15 mouse cellular contexts compared by ENCODE assay signal in genomic region chr6:72475221-72475985, GRCm38 (mm10). TPM values are rescaled to one million over a fixed set of nuclear protein-coding genes. Genes with fewer than 3 reads are reported as not detected.
A peak's percentile ranks its signal among the peaks of the same experiment; 100 is the strongest.
DNase-seq lines count a peak whose midpoint lies in the region; TF ChIP-seq lines count a peak whose summit lies in the region.
"Had no signal": no experiment of that assay in that cellular context is flagged by ENCODE, and none has a peak within 500 bp of the region (broad histone marks: within the 10 kb centered on the region; RNA-seq: fewer than 3 reads in every experiment).

No protein-coding gene starts in this region.

- 74% methylated on average over 4 of the region's 4 CpGs for WGBS in lung, adult 2 months

- intact Hi-C loops in gastrocnemius, adult 2 months (cut with DNase I): no loop called here
- intact Hi-C loops in gastrocnemius, postnatal 14 days (cut with DNase I; ENCODE audit: low total_unique reads): no loop called here

- DNase-seq in gastrocnemius, adult 2 months: no peak
- DNase-seq in gastrocnemius, postnatal 14 days: no peak
- peak; percentile 26 for DNase-seq in lung, postnatal 36 days
- DNase-seq in lung, adult 2 months: no peak
- DNase-seq in layer of hippocampus, adult 8-10 months (ENCODE audit: low spot score in 2 of 2): peak; percentile 51 to 52
- peak; percentile 36 to 42 for DNase-seq in right cerebral cortex, postnatal 36 days (ENCODE audit: low spot score in 2 of 2)
- no peak for DNase-seq in thymus, postnatal 10 days (ENCODE audit: low spot score in 2 of 2)
- no peak for DNase-seq in lung, postnatal 25 days (ENCODE audit: low spot score)
- DNase-seq: thymus, postnatal 4 days had no signal

- no peak for TF ChIP-seq CTCF in gastrocnemius, adult 2 months (IDR thresholded peaks at IDR 0.05)
- no peak for TF ChIP-seq CTCF in lung, adult 2 months (IDR thresholded peaks at IDR 0.05; ENCODE audit: insufficient read depth, low read length)

- no peak overlapping the region for H3K4me3 ChIP-seq in gastrocnemius, adult 2 months
- no peak overlapping the region for H3K4me3 ChIP-seq in lung, adult 2 months (replicated peaks; ENCODE audit: extremely low read depth, low read depth, low read length)
- H3K4me3 ChIP-seq: embryonic facial prominence, embryonic 15.5 days; limb, embryonic 12.5 days; midbrain, embryonic 12.5 days had no signal

- peak overlapping the region; percentile 93 for H3K27ac ChIP-seq in gastrocnemius, adult 2 months
- H3K27ac ChIP-seq: embryonic facial prominence, embryonic 15.5 days; limb, embryonic 12.5 days; midbrain, embryonic 12.5 days had no signal

- no peak for TF ChIP-seq POLR2A in lung, adult 2 months (IDR thresholded peaks at IDR 0.05; ENCODE audit: borderline replicate concordance, extremely low read depth, low read depth, low read length)

- peaks cover 6% of the 10 kb centered on the region for H3K4me1 ChIP-seq in lung, adult 2 months (ENCODE audit: control insufficient read depth, insufficient read depth, low read length)
- H3K4me1 ChIP-seq: midbrain, embryonic 12.5 days had no signal

RNA-seq across cellular contexts. Expression of gene Mat2a, which starts 36.0 kb away (rescaled TPM):
- 100 to 1,000 TPM; 130 to 164 TPM for total RNA-seq in gastrocnemius, adult 2 months (2021)
- 100 to 1,000 TPM; 202 to 277 TPM for total RNA-seq in gastrocnemius, postnatal 14 days (2021)
- 90.3 and 94.6 TPM in 2 replicates for polyA plus RNA-seq in lung, adult 2 months (2012; rRNA removed)
- total RNA-seq in layer of hippocampus, adult 8-10 months (2022): 100 to 1,000 TPM; 176 to 184 (median 179) TPM

RNA-seq across cellular contexts. Expression of gene Sh2d6, which starts 46.1 kb away (rescaled TPM):
- total RNA-seq in gastrocnemius, adult 2 months (2021): under 1 TPM; 0.59 to 0.99 TPM
- total RNA-seq in gastrocnemius, postnatal 14 days (2021): under 1 TPM; 0.78 to 0.98 TPM
- 0.19 and 0.32 TPM in 2 replicates for polyA plus RNA-seq in lung, adult 2 months (2012; rRNA removed)
- total RNA-seq in layer of hippocampus, adult 8-10 months (2022): 1 to 10 TPM in 2 of 4 experiments, under 1 TPM in 2; 0.47 to 1.8 (median 1.3) TPM
- total RNA-seq: common myeloid progenitor, adult 5-6 weeks had no signal
- polyA plus RNA-seq: heart, embryonic 16.5 days; lung, embryonic 16.5 days had no signal

Comparison
In these comparisons a context has a peak if more than half of its experiments do, and no peak if none do; other contexts are left out.
1. DNase-seq: peak in lung, postnatal 36 days (single experiment), layer of hippocampus, adult 8-10 months (2 of 2) and right cerebral cortex, postnatal 36 days (2 of 2); none in gastrocnemius, adult 2 months (single experiment), gastrocnemius, postnatal 14 days (single experiment), lung, adult 2 months (single experiment), thymus, postnatal 10 days (0 of 2) and lung, postnatal 25 days (single experiment).